Mouse (Mus musculus) embryonic facial prominence, embryonic 11.5 days (tissue): ENCODE measurements around the gene Abraxas2. TPM values are rescaled to one million over a fixed set of nuclear protein-coding genes. Genes with fewer than 3 reads are reported as not detected.

ENCODE experiments used
- ATAC-seq: fragments of 200-750 bp; cut with Nextera tagmentation; replicated peaks from 2 replicates; pipeline ENCODE4 v1.8.0; 2017; ENCODE audit warnings: low read depth; ENCODE audit not compliant: insufficient number of reproducible peaks, low FRiP score, low TSS enrichment
- DNase-seq: peaks from one replicate; pipeline ENCODE4 v3.0.0-alpha.2; 2015; ENCODE audit warnings: low spot score
- H3K27ac ChIP-seq: fragments of 300-500 bp; sonication (generic); replicated peaks from 2 replicates; pipeline ENCODE4 v1.5.1; 2014; ENCODE audit warnings: mild to moderate bottlenecking, low read depth, low read length, control low read depth
- H3K27me3 ChIP-seq: fragments of 300-500 bp; sonication (generic); 2 replicates; pipeline ENCODE4 v1.6.1; 2014; ENCODE audit warnings: mild to moderate bottlenecking, low read length, moderate library complexity, mixed read lengths; ENCODE audit not compliant: control insufficient read depth, insufficient read depth
- H3K36me3 ChIP-seq: fragments of 300-500 bp; sonication (generic); replicated peaks from 2 replicates; pipeline ENCODE4 v1.6.1; 2014; ENCODE audit warnings: low read depth, mild to moderate bottlenecking, low read length, moderate library complexity, mixed read lengths; ENCODE audit not compliant: control insufficient read depth, insufficient read depth
- H3K4me1 ChIP-seq: fragments of 300-500 bp; sonication (generic); 2 replicates; pipeline ENCODE4 v1.6.1; 2014; ENCODE audit warnings: low read length, mixed read lengths; ENCODE audit not compliant: control insufficient read depth, insufficient read depth
- H3K4me2 ChIP-seq: fragments of 300-500 bp; sonication (generic); 2 replicates; pipeline ENCODE4 v1.6.1; 2014; ENCODE audit warnings: low read depth, mild to moderate bottlenecking, control low read depth, low read length, moderate library complexity
- H3K4me3 ChIP-seq: fragments of 300-500 bp; sonication (generic); 2 replicates; pipeline ENCODE4 v1.5.1; 2014; ENCODE audit warnings: low read depth, low read length, control low read depth
- H3K9ac ChIP-seq: fragments of 300-500 bp; sonication (generic); replicated peaks from 2 replicates; pipeline ENCODE4 v1.6.1; 2014; ENCODE audit warnings: mild to moderate bottlenecking, control low read depth, low read length
- H3K9me3 ChIP-seq: fragments of 300-500 bp; sonication (generic); replicated peaks from 2 replicates; pipeline ENCODE4 v1.6.1; 2016; ENCODE audit warnings: mild to moderate bottlenecking, low read length, inconsistent platforms, mixed read lengths; ENCODE audit not compliant: control insufficient read depth
- WGBS: fragments of 180-500 bp; shearing (Covaris S2); extraction: QIAGEN DNeasy Blood & Tissue Kit; methylation state at CpG from one replicate; pipeline ENCODE4 v1.1.7; 2014; 5-methylcytosine and 5-hydroxymethylcytosine counted together
- polyA plus RNA-seq: library from polyadenylated mRNA; unstranded; fragments of >200 nt; fragmentation: Nextera tagmentation; extraction: Ambion mirVana; gene quantifications from 2 replicates; pipeline ENCODE4 v1.2.1, GENCODE M21; 2014

Gene Abraxas2
- polyA plus RNA-seq, 1 experiment from 2014 or later, result 41.3 TPM

- H3K9me3 ChIP-seq, result no peaks in the 10 kb centered on the region
- peak overlapping the region; percentile 99 for H3K4me3 ChIP-seq
- H3K9ac ChIP-seq, result peak overlapping the region; percentile 94
- ATAC-seq (no peak), DNase-seq (peak; percentile 3)
- H3K27me3 ChIP-seq, result no peaks in the 10 kb centered on the region
- H3K36me3 ChIP-seq, result no peaks in the 10 kb centered on the region
- peak overlapping the region; percentile 39 for H3K4me2 ChIP-seq
- H3K4me1 ChIP-seq, result no peaks in the 10 kb centered on the region
- H3K27ac ChIP-seq, result no peak overlapping the region
- WGBS, result 87% methylated on average over 5 of the region's 5 CpGs
These were observed 71.0 kb downstream of the Abraxas2 start for GRCm38 (mm10) chr7:132930055-132930454.

- DNase-seq, result peak; percentile 98
- Histone ChIP-seq H3K27me3 (no peaks in the 10 kb centered on the region), H3K4me1 (no peaks in the 10 kb centered on the region)
These were observed 72.0 kb downstream of the Abraxas2 start, which contains the start of gene Zranb1 for GRCm38 (mm10) chr7:132930850-132931559. Gene Zranb1 (plus strand): TSS chr7:132931142.

GRCm38 (mm10) chr7:132931560-132932351 is 72.7 kb downstream of the Abraxas2 start:
- Histone ChIP-seq H3K9me3 (no peaks in the 10 kb centered on the region), H3K36me3 (no peaks in the 10 kb centered on the region), H3K4me2 (peak overlapping the region; percentile 56), H3K4me1 (no peaks in the 10 kb centered on the region), H3K4me3 (peak overlapping the region; percentile 99), H3K27ac (peak overlapping the region; percentile 93), H3K9ac (peak overlapping the region; percentile 94), H3K27me3 (no peaks in the 10 kb centered on the region)
- under 1% methylated on average over 53 of the region's 55 CpGs for WGBS
- DNase-seq (peak; percentile 50), ATAC-seq (0 out of 2 replicates have a peak, but pooled peaks have one; percentile 4)

More at GRCm38 (mm10) chr7:132930850-132931559, 72.0 kb downstream of the Abraxas2 start, which contains the start of gene Zranb1:
- Histone ChIP-seq H3K36me3 (no peaks in the 10 kb centered on the region), H3K9ac (peak within 1 kb of the TSS; percentile 94), H3K27ac (peak within 1 kb of the TSS; percentile 93), H3K4me3 (peak within 1 kb of the TSS; percentile 99), H3K9me3 (no peaks in the 10 kb centered on the region), H3K4me2 (peak within 1 kb of the TSS; percentile 56)
- peak; percentile 100 for ATAC-seq
- WGBS, result under 1% methylated on average over 67 of the region's 93 CpGs

- DNase-seq (no peak), ATAC-seq (no peak)
- Histone ChIP-seq H3K4me3 (no peak overlapping the region), H3K4me1 (no peaks in the 10 kb centered on the region), H3K9me3 (no peaks in the 10 kb centered on the region), H3K36me3 (no peaks in the 10 kb centered on the region), H3K9ac (no peak overlapping the region), H3K4me2 (no peak overlapping the region), H3K27me3 (no peaks in the 10 kb centered on the region), H3K27ac (no peak overlapping the region)
- WGBS, result 84% methylated on average over 1 of the region's 1 CpGs
These were observed 74.3 kb downstream of the Abraxas2 start for GRCm38 (mm10) chr7:132933331-132933730.

Other genes with a start within 250 kb of the Abraxas2 start
- 15.5 and 16.3 TPM in 2 replicates for gene Lhpp, start 248.6 kb upstream of the Abraxas2 start, polyA plus RNA-seq
- 11.8 and 16.0 TPM in 2 replicates for gene Fam53b, start 45.3 kb upstream of the Abraxas2 start, polyA plus RNA-seq
- 84.1 and 90.8 TPM in 2 replicates for gene Eef1akmt2, start 6.6 kb upstream of the Abraxas2 start, polyA plus RNA-seq
- gene Zranb1, start 71.9 kb downstream of the Abraxas2 start, polyA plus RNA-seq, result 17.4 and 19.2 TPM in 2 replicates